Mouse (Mus musculus) left cerebral cortex, adult 18-20 months (tissue): ENCODE data around the gene Cs. TPM values are rescaled to one million over a fixed set of nuclear protein-coding genes. Genes with fewer than 3 reads are reported as not detected.
"Not testable (repeated sequence)": the region's sequence is repeated elsewhere in the genome, so short reads cannot be mapped to it uniquely, and the experiment has no call there.

Experiments
- DNase-seq, 2 experiments: peaks; one replicate each; pipeline ENCODE4 v3.0.0; 2021 to 2022; ENCODE audit warnings: low spot score in 2 of 2, mixed read lengths in 1 of 2
- long read RNA-seq, 2 experiments: library from polyadenylated mRNA; stranded (forward); transcript quantifications; one replicate each; pipeline ENCODE4 v2.0.0; 2021
- total RNA-seq, 2 experiments: library from RNA; stranded (reverse); gene quantifications; 2 replicates each; pipeline ENCODE4 v1.2.3; 2021

Gene Cs
- total RNA-seq: 100 to 1,000 TPM; 222 to 232 TPM
- long read RNA-seq, experiment 1, transcript Cs-201 (11 exons, 2,926 nt): major isoform, 258 of 307 reads
- long read RNA-seq, experiment 1, partial matches to known transcripts: 38 of 307 reads
- long read RNA-seq, experiment 1, other reads (novel, unspliced or antisense): 11 of 307 reads
- long read RNA-seq, experiment 2, transcript Cs-201 (11 exons, 2,926 nt): major isoform, 218 of 254 reads
- long read RNA-seq, experiment 2, partial matches to known transcripts: 31 of 254 reads
- long read RNA-seq, experiment 2, other reads (novel, unspliced or antisense): 5 of 254 reads

GRCm38 (mm10) chr10:128337306-128338181, at the start of gene Cs:
Gene Cs (plus strand): TSS chr10:128337734.
- DNase-seq: peak; percentile 94 to 95

GRCm38 (mm10) chr10:128290594-128290993, 46.9 kb upstream of the Cs start:
- not testable (repeated sequence) for DNase-seq

DNA sequence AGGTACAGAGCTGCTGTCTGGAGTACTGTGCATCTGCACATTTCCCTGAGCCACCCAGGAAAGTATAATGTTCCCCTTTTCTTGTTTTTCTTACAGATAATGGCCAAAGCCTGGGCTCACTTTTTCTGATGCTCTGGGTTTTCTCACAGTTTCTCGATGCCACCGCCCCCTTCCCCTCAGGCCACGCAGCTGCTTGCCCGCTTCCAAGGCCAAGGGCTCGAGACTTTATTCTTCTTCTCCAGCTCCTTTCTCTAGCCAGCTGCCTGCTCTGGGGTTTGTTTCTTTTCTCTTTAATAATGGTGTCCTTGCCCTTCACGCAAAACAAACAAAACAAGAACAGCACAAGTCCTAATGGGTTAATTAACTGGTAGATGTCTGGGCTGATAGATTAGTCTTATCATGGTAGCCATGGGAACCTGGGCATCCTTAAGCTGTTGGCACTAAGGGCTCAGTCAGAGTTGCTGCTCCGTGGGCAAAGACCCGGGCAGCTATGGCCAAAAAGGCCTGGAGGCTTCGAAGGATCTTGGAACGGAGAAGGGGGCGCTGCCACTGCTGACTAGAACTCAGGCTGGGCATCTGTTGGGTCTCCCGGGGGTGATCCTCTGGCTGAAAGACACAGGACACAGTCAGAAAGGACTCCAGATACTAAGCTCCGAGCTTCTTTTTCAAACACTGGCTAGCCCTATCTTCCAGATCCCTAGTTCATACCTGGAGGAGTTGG, 41.0 kb upstream of the Cs start:
- DNase-seq: no peak

DNA sequence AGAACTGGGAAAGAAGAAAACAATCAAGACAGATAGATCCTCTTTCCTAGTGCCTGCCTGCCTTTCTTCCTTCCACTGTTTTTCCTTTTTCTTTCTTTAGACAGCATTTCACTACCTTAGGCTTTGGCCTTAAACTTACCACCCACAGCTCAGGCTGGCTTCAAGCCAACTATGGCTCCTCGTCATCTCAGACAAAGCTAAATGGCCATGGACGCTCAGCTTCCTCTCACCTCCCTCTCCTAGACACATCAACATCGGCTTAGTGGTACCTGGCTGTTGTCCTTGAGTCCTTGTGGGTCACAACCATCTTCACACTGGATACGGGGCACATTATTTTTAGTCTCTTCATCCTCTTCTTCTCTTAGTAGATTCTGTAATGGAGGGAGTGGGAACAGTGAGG, 40.3 kb upstream of the Cs start:
- no peak for DNase-seq

- DNase-seq: no peak
These were observed 39.9 kb upstream of the Cs start for GRCm38 (mm10) chr10:128297622-128298021.

DNA sequence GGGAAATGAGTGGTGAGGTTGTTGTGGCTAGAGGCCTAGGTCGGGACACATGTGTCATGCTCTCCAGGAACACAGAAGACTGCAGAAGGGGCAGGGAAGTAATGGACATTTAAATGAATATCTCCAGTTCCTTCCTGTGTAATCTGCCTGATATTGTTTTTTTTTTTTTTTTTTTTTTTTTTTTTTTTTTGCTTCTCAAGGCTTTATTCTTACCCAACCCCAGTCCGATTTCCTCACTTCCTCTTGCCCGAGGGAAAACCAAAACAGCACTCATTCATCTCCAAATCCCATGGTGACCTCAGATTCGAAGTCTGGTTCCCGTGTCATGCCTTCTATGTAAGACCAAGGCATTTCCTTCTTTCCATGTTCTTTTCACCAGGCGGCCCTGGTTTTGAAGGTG, 39.3 kb upstream of the Cs start:
- DNase-seq: no peak

DNA sequence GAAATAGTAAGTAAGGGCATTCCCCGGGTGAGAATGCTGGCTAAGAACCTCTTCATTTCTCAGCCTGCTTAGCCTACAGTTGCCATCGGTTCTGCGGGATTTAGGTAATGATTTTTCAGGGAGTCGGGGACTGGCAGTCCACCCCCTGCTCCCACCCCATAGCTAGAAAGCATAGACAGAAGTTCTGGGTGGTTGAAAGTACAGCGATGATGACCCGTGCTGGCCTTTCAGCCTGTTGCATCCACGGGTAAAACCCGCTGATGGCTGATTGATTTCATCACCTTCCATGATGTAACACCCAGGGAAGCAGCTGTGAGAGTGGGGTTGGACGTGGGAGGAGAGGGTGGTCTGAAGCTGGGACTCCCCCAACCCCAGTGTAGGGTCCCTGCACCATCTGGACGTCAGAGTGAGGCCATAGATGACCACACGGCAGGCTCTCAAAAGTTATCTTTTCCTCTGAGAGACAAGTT, 38.8 kb upstream of the Cs start, which contains the start of gene Il23a:
Il23a (minus strand) TSS at position 51 of the 470 bp plus-strand sequence.
- no peak for DNase-seq

DNA sequence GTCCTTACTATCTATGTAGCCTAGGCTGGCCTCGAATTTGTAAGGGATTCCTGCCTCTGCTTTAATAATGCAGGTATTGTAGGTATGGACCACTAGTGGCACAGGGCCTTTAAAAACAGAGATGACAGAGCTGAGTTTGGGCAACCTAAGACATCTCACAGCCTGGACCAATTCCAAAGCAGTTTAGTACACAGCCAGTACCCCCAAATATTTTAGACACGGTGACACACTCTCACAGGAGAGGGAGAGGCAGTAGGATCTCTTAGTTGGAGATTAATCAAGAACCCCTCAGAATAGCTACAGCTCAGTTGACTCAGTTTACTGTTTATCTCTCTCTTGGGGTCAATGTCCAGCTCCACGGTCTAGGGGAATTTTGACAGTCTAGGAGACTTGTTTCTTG, 35.2 kb upstream of the Cs start:
- DNase-seq: no peak

- no peak for DNase-seq
These were observed 34.8 kb upstream of the Cs start for GRCm38 (mm10) chr10:128302785-128303125.

GRCm38 (mm10) chr10:128303126-128304021, 34.2 kb upstream of the Cs start, which contains the start of gene Pan2:
Gene Pan2 (plus strand): TSS chr10:128303335.
- DNase-seq: peak; percentile 99 to 100

- DNase-seq: no peak
These were observed 27.9 kb upstream of the Cs start for GRCm38 (mm10) chr10:128309654-128310053.

DNA sequence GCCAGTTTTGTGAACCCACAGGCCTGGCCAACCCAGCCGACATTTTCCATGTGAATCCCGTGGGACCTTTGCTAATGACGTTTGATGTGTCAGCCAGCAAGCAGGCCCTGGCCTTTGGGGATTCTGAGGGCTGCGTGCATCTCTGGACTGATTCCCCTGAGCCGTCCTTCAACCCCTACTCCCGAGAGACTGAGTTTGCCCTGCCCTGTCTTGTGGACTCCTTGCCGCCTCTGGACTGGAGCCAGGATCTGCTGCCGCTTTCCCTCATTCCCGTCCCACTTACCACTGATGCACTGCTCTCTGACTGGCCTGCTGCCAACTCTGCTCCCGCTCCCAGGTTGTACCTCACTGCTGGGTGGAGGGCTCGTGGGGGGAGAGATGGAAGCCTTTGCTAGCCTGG, 27.4 kb upstream of the Cs start:
- peak in 1 of 2 experiments; percentile 21 for DNase-seq

DNA sequence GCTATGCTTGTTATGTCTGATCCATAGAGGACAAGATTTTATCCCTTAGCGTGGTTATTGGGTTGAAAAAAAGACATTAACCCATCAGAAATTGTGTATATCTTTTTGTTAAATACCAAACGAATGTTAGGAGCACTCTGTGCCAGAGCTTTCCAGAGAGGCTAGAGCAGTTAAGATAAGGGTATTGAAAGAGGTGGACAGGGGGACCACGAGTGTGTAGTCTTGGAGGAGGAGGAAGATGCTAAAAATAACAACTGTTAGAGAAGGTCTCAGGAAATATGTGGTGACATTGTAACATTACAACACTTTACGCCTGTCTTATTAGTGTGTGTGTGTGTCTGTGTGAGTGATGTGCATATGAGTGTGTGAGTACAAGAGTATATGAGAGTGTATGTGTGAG, 26.6 kb upstream of the Cs start:
- no peak for DNase-seq

- DNase-seq: no peak
These were observed 22.0 kb upstream of the Cs start for GRCm38 (mm10) chr10:128315578-128315977.

DNA sequence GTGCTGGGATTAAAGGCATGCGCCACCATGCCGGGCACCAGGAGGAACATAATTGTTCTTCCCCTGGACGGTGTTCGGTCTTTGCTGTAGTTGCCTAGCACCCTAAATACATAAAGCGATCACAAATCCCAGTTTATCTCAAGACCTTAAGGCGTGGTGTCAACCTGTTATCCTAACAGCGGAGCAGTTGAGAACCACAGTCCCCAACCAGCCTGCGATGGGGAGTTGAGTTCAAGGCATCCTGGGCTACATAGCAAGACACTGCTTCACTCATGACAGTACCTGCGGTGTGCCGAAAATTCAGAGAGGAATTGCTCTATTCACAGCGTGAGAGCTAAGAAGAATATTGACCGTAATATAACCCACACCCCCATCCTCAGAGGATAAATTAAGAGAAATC, 15.9 kb upstream of the Cs start:
- no peak for DNase-seq

- DNase-seq: peak; percentile 67 to 79
These were observed 15.1 kb upstream of the Cs start, which contains the start of gene Cnpy2 for GRCm38 (mm10) chr10:128322141-128323108. Gene Cnpy2 (plus strand): TSS chr10:128322459.

DNA sequence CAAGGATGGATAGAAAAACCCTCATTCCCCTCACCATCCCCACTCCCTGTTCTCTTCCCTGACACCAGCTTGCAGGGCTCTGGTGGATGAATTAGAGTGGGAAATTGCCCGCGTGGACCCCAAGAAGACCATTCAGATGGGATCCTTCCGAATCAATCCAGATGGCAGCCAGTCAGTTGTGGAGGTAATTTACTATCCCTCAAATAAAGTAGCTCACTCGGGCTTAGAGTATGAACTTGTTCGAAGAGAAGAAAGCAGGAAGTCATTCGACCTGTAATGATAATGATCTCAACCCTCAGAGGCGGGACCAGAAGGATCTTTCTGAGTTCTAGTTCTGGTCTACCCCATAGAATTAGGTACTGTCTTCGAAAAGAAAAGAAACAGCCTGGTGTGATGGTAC, 14.0 kb upstream of the Cs start:
- DNase-seq: no peak

DNA sequence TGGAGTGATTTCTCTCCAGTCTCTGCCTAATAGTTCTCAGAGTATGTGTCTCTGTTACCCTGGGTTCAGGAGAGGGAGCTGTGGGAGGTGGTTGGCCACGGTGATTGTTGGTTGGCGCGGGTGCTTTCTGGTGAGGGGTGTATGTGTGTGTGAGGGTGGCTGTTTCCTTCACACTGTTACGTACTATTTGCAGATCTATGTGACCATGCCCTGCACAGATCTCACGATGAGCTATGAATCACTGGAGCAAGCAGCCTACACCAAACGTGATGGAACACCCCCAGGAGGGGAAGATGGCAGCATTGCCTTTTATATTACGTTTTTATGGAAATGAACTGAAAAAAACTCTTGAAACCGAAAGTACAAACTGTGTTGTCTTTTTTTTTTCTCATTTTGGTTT, 10.7 kb upstream of the Cs start:
- peak; percentile 17 to 27 for DNase-seq

DNA sequence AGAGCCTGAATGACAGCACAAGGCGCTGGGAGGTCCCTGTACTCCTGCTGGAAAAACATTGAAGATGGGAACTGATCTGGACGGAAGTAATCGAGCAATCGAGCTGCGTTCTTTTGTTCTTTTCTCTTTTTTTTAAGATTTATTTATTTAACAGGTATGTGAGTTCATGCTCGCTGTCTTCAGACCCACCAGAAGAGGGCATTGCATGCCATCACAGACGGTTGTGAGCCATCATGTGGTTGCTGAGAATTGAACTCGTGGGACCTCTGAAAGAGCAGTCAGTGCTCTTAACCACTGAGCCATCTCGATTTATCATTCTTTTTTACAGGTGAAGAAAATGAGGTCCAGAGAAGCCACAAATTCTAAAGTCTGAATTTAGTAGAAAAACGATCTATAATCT, 9.9 kb upstream of the Cs start:
- no peak for DNase-seq
